14 mouse cellular contexts compared by ENCODE assay signal in the genomic region with DNA sequence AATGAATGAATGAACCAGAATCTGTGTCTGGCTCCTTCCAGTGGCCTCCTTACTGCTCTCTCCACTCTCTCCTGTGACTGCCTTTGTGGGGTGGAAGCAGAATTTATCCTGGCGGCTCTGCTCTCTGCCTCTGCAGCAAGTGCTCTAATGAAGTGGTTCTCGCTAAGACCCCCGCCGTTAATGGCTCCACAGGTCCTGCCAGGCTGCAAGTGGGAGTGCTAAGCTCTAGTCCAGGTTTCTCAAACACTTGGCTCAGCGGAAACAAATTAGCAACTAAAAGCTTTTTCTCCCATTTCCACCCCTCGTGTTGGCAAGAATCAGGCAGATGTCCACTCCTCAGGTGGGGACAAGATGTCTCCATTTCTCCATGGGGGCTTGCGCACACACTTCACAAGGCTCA. TPM values are rescaled to one million over a fixed set of nuclear protein-coding genes. Genes with fewer than 3 reads are reported as not detected.
DNase-seq lines count a peak whose midpoint lies in the region; ATAC-seq and TF ChIP-seq lines count a peak whose summit lies in the region.
"Had no signal": no experiment of that assay in that cellular context is flagged by ENCODE, and none has a peak within 500 bp of the region (broad histone marks: within the 10 kb centered on the region; RNA-seq: fewer than 3 reads in every experiment).

No protein-coding gene starts in this region.

- 40% methylated on average over 7 of the region's 7 CpGs for WGBS in heart, embryonic 10.5 days
- 38% methylated on average over 7 of the region's 7 CpGs for WGBS in hindbrain, embryonic 15.5 days
- 45% methylated on average over 7 of the region's 7 CpGs for WGBS in hindbrain, embryonic 12.5 days
- 33% methylated on average over 7 of the region's 7 CpGs for whole genome bisulfite sequencing in hindbrain, embryonic 16.5 days
- WGBS in limb, embryonic 14.5 days = 22% methylated on average over 7 of the region's 7 CpGs

- no peak for DNase-seq in heart, embryonic 10.5 days (ENCODE audit: low spot score)
- DNase-seq in heart, adult 8-10 months (ENCODE audit: low spot score) = no peak
- DNase-seq in limb, embryonic 14.5 days (ENCODE audit: low spot score) = no peak
- no peak for DNase-seq in liver
- no peak for DNase-seq in layer of hippocampus, adult 9-10 months (ENCODE audit: low spot score)
- DNase-seq: cerebellum, adult 11 months; kidney, adult 11 months; kidney, postnatal 4 days; liver, embryonic 13.5 days; lung, postnatal 10 days; thymus, postnatal 25 days had no signal

- H3K36me3 ChIP-seq in heart, embryonic 10.5 days = peaks cover 41% of the 10 kb centered on the region
- H3K36me3 ChIP-seq in hindbrain, embryonic 15.5 days = no peaks in the 10 kb centered on the region
- no peaks in the 10 kb centered on the region for H3K36me3 ChIP-seq in hindbrain, embryonic 12.5 days
- H3K36me3 ChIP-seq in hindbrain, embryonic 16.5 days (ENCODE audit: control insufficient read depth, insufficient read depth, low read length) = no peaks in the 10 kb centered on the region
- peaks cover 36% of the 10 kb centered on the region for H3K36me3 ChIP-seq in limb, embryonic 14.5 days (ENCODE audit: control insufficient read depth, insufficient read depth, low read length)
- H3K36me3 ChIP-seq: liver, embryonic 13.5 days had no signal

- H3K4me2 ChIP-seq in hindbrain, embryonic 15.5 days = no peak overlapping the region
- H3K4me2 ChIP-seq in hindbrain, embryonic 12.5 days (replicated peaks) = no peak overlapping the region
- no peak overlapping the region for H3K4me2 ChIP-seq in hindbrain, embryonic 16.5 days (ENCODE audit: low read length)
- H3K4me2 ChIP-seq in limb, embryonic 14.5 days (replicated peaks; ENCODE audit: low read depth, low read length, severe bottlenecking) = no peak overlapping the region
- H3K4me2 ChIP-seq: liver, embryonic 13.5 days had no signal

- TF ChIP-seq POLR2A in limb, embryonic 14.5 days (IDR thresholded peaks at IDR 0.05; ENCODE audit: borderline replicate concordance, extremely low read depth, insufficient read depth, insufficient read length) = no peak

- no peak overlapping the region for H3K4me3 ChIP-seq in heart, embryonic 10.5 days
- H3K4me3 ChIP-seq in hindbrain, embryonic 15.5 days = no peak overlapping the region
- no peak overlapping the region for H3K4me3 ChIP-seq in hindbrain, embryonic 12.5 days
- no peak overlapping the region for H3K4me3 ChIP-seq in hindbrain, embryonic 16.5 days (ENCODE audit: low read length)
- H3K4me3 ChIP-seq in limb, embryonic 14.5 days (replicated peaks; ENCODE audit: low read length) = no peak overlapping the region
- H3K4me3 ChIP-seq: liver, embryonic 13.5 days had no signal

- peaks cover 37% of the 10 kb centered on the region for H3K4me1 ChIP-seq in heart, embryonic 10.5 days
- H3K4me1 ChIP-seq in hindbrain, embryonic 15.5 days (replicated peaks) = peaks cover 44% of the 10 kb centered on the region
- H3K4me1 ChIP-seq in hindbrain, embryonic 12.5 days = peaks cover 23% of the 10 kb centered on the region
- peaks cover 36% of the 10 kb centered on the region for H3K4me1 ChIP-seq in hindbrain, embryonic 16.5 days (ENCODE audit: control insufficient read depth, insufficient read depth, low read depth, low read length)
- peaks cover 50% of the 10 kb centered on the region for H3K4me1 ChIP-seq in limb, embryonic 14.5 days (ENCODE audit: control insufficient read depth, insufficient read depth, low read length)
- H3K4me1 ChIP-seq: liver, embryonic 13.5 days had no signal

- H3K27me3 ChIP-seq in heart, embryonic 10.5 days (ENCODE audit: insufficient read depth, poor library complexity, severe bottlenecking) = no peaks in the 10 kb centered on the region
- no peaks in the 10 kb centered on the region for H3K27me3 ChIP-seq in hindbrain, embryonic 15.5 days
- no peaks in the 10 kb centered on the region for H3K27me3 ChIP-seq in hindbrain, embryonic 12.5 days
- H3K27me3 ChIP-seq in hindbrain, embryonic 16.5 days (replicated peaks; ENCODE audit: control insufficient read depth, insufficient read depth, low read length) = no peaks in the 10 kb centered on the region
- H3K27me3 ChIP-seq in limb, embryonic 14.5 days (ENCODE audit: control insufficient read depth, insufficient read depth, low read length) = no peaks in the 10 kb centered on the region
- H3K27me3 ChIP-seq: liver, embryonic 13.5 days had no signal

- no peak for ATAC-seq in hindbrain, embryonic 15.5 days (ENCODE audit: low FRiP score, low read depth)
- no peak for ATAC-seq in hindbrain, embryonic 12.5 days (ENCODE audit: low FRiP score)
- ATAC-seq in hindbrain, embryonic 16.5 days = 0 out of 2 replicates have a peak, but pooled peaks have one; percentile 23
- ATAC-seq in limb, embryonic 14.5 days (ENCODE audit: low FRiP score, low read depth) = no peak

- H3K27ac ChIP-seq in heart, embryonic 10.5 days = peak overlapping the region; percentile 62
- 0 out of 2 replicates have a peak overlapping the region, but pooled peaks have one; percentile 78 for H3K27ac ChIP-seq in hindbrain, embryonic 15.5 days (replicated peaks)
- H3K27ac ChIP-seq in hindbrain, embryonic 12.5 days = no peak overlapping the region
- H3K27ac ChIP-seq in hindbrain, embryonic 16.5 days (ENCODE audit: low read depth, low read length) = no peak overlapping the region
- H3K27ac ChIP-seq in limb, embryonic 14.5 days (replicated peaks; ENCODE audit: low read depth, low read length) = peak overlapping the region; percentile 11; the same call in 1 of the 2 replicates
- H3K27ac ChIP-seq: liver, embryonic 13.5 days had no signal

- no peak overlapping the region for H3K9ac ChIP-seq in hindbrain, embryonic 15.5 days
- H3K9ac ChIP-seq in hindbrain, embryonic 12.5 days = no peak overlapping the region
- H3K9ac ChIP-seq in hindbrain, embryonic 16.5 days (ENCODE audit: low read depth, low read length) = no peak overlapping the region
- H3K9ac ChIP-seq in limb, embryonic 14.5 days (ENCODE audit: low read depth, low read length, severe bottlenecking) = no peak overlapping the region
- H3K9ac ChIP-seq: liver, embryonic 13.5 days had no signal

- no peaks in the 10 kb centered on the region for H3K9me3 ChIP-seq in heart, embryonic 10.5 days
- no peaks in the 10 kb centered on the region for H3K9me3 ChIP-seq in hindbrain, embryonic 15.5 days
- no peaks in the 10 kb centered on the region for H3K9me3 ChIP-seq in hindbrain, embryonic 12.5 days (replicated peaks)
- no peaks in the 10 kb centered on the region for H3K9me3 ChIP-seq in hindbrain, embryonic 16.5 days (ENCODE audit: control insufficient read depth, low read length)
- no peaks in the 10 kb centered on the region for H3K9me3 ChIP-seq in limb, embryonic 14.5 days (ENCODE audit: control insufficient read depth, low read length)
- H3K9me3 ChIP-seq: liver, embryonic 13.5 days had no signal

RNA-seq across cellular contexts. Expression of gene Dgki, which starts 28.7 kb away (rescaled TPM):
- 0.68 and 0.85 TPM in 2 replicates for polyA plus RNA-seq in heart, embryonic 10.5 days (2016; fragmentation: Nextera tagmentation; extraction: Ambion mirVana)
- 1 to 10 TPM in 1 of 4 experiments, under 1 TPM in 3; 0.11 to 1.3 (median 0.27) TPM for total RNA-seq in heart, adult 8-10 months (2022)
- polyA plus RNA-seq in hindbrain, embryonic 15.5 days (2015; fragmentation: Nextera tagmentation; extraction: Ambion mirVana) = 6.7 and 7.0 TPM in 2 replicates
- 4.2 and 4.4 TPM in 2 replicates for polyA plus RNA-seq in hindbrain, embryonic 12.5 days (2016; fragmentation: Nextera tagmentation; extraction: Ambion mirVana)
- polyA plus RNA-seq in hindbrain, embryonic 16.5 days (2015; fragmentation: Nextera tagmentation; extraction: Ambion mirVana) = 6.0 and 6.7 TPM in 2 replicates
- polyA plus RNA-seq in limb, embryonic 14.5 days (2012; rRNA removed) = 0.58 and 0.69 TPM in 2 replicates
- 0.59 and 0.85 TPM in 2 replicates for polyA plus RNA-seq in limb, embryonic 14.5 days (2014; fragmentation: Nextera tagmentation; extraction: Ambion mirVana)

Comparison
In these comparisons a context has a peak if more than half of its experiments do, and no peak if none do; other contexts are left out.
1. H3K27ac ChIP-seq: peak in heart, embryonic 10.5 days (single experiment), hindbrain, embryonic 15.5 days (single experiment) and limb, embryonic 14.5 days (single experiment); none in hindbrain, embryonic 12.5 days (single experiment) and hindbrain, embryonic 16.5 days (single experiment).